Mouse (Mus musculus) heart, embryonic 15.5 days (tissue): Measurements from ENCODE around the gene Harbi1. TPM values are rescaled to one million over a fixed set of nuclear protein-coding genes. Genes with fewer than 3 reads are reported as not detected.

Experiments used
- ATAC-seq: fragments of 200-750 bp; cut with Nextera tagmentation; replicated peaks from 2 replicates; pipeline ENCODE4 v1.8.0; 2017; ENCODE audit warnings: low read depth, moderate TSS enrichment; ENCODE audit not compliant: insufficient number of reproducible peaks, insufficient read depth, low FRiP score
- H3K27ac ChIP-seq: fragments of 300-500 bp; sonication (generic); 2 replicates; pipeline ENCODE4 v1.5.1; 2015; ENCODE audit warnings: mild to moderate bottlenecking, inconsistent platforms
- H3K27me3 ChIP-seq: fragments of 300-500 bp; sonication (generic); 2 replicates; pipeline ENCODE4 v1.6.1; 2015; ENCODE audit warnings: inconsistent platforms
- H3K36me3 ChIP-seq: fragments of 300-500 bp; sonication (generic); 2 replicates; pipeline ENCODE4 v1.6.1; 2015; ENCODE audit warnings: mild to moderate bottlenecking, inconsistent platforms
- H3K4me1 ChIP-seq: fragments of 300-500 bp; sonication (generic); replicated peaks from 2 replicates; pipeline ENCODE4 v1.6.1; 2015; ENCODE audit warnings: inconsistent platforms
- H3K4me2 ChIP-seq: fragments of 300-500 bp; sonication (generic); 2 replicates; pipeline ENCODE4 v1.6.1; 2015; ENCODE audit warnings: inconsistent platforms, mild to moderate bottlenecking, moderate library complexity
- H3K4me3 ChIP-seq: fragments of 300-500 bp; sonication (generic); 2 replicates; pipeline ENCODE4 v1.5.1; 2015; ENCODE audit warnings: mild to moderate bottlenecking, inconsistent platforms
- H3K9ac ChIP-seq: fragments of 300-500 bp; sonication (generic); 2 replicates; pipeline ENCODE4 v1.6.1; 2015; ENCODE audit warnings: mild to moderate bottlenecking, inconsistent platforms
- H3K9me3 ChIP-seq: fragments of 300-500 bp; sonication (generic); replicated peaks from 2 replicates; pipeline ENCODE4 v1.6.1; 2016; ENCODE audit warnings: inconsistent platforms
- WGBS: fragments of 180-500 bp; shearing (Covaris S2); methylation state at CpG from one replicate; pipeline ENCODE4 v1.1.7; 2015; ENCODE audit warnings: mixed read lengths; 5-methylcytosine and 5-hydroxymethylcytosine counted together
- polyA plus RNA-seq: library from polyadenylated mRNA; unstranded; fragments of >200 nt; fragmentation: Nextera tagmentation; extraction: Ambion mirVana; gene quantifications from 2 replicates; pipeline ENCODE4 v1.2.1, GENCODE M21; 2015

Harbi1 gene
- polyA plus RNA-seq, 1 experiment from 2014 or later = 12.1 TPM

DNA sequence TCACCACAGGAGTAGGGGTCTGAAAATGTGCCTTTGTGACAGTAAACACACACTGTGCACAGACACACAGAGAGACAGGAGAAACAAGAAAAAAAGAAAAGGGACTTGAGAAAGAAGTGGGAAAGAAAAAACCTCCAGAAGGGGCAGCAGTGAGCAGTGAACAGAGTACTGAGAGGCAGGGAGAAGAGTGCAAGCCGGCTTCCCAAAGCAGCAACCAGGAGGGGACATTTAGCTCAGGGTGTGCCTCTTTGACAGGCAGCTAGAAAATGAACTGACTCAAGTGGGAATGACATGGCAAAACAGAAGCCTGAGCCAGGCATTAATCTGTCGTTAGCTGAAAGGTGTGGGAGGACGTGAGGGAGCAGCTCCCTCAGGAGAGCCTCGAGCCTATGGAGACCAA is 27.8 kb upstream of the Harbi1 start:
- H3K27ac ChIP-seq = no peak overlapping the region
- ATAC-seq = no peak
- peaks cover 49% of the 10 kb centered on the region for H3K36me3 ChIP-seq

DNA sequence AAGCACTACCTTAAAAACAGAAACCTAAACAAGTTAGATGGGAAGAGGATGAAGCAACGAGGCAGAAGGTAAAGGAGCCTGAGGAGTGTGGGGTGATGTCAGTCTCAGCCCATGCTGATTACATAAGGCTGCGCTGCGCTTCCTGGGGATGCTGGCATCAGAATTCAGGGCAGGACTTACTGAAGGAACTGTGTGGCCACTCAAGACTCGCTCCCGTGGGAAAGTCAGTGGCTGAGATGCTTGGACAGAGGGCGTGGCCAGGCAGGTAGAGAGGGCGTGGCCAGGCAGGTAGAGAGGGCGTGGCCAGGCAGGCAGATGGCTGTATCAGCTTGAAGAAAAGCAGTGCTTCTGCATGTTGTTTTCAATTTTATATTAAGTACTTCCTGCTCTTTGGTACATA is 26.7 kb upstream of the Harbi1 start:
- 76% methylated on average over 8 of the region's 8 CpGs for WGBS
- Histone ChIP-seq H3K27me3 (no peaks in the 10 kb centered on the region), H3K4me1 (no peaks in the 10 kb centered on the region), H3K9me3 (no peaks in the 10 kb centered on the region), H3K4me3 (no peak overlapping the region), H3K9ac (no peak overlapping the region), H3K36me3 (peaks cover 46% of the 10 kb centered on the region), H3K27ac (no peak overlapping the region), H3K4me2 (no peak overlapping the region)
- ATAC-seq = no peak

More for the DNA sequence above, 27.8 kb upstream of the Harbi1 start:
- H3K9me3 ChIP-seq = no peaks in the 10 kb centered on the region
- no peak overlapping the region for H3K4me2 ChIP-seq
- H3K4me3 ChIP-seq = no peak overlapping the region
- no peaks in the 10 kb centered on the region for H3K27me3 ChIP-seq
- no peaks in the 10 kb centered on the region for H3K4me1 ChIP-seq
- H3K9ac ChIP-seq = no peak overlapping the region
- WGBS = 35% methylated on average over 4 of the region's 4 CpGs

DNA sequence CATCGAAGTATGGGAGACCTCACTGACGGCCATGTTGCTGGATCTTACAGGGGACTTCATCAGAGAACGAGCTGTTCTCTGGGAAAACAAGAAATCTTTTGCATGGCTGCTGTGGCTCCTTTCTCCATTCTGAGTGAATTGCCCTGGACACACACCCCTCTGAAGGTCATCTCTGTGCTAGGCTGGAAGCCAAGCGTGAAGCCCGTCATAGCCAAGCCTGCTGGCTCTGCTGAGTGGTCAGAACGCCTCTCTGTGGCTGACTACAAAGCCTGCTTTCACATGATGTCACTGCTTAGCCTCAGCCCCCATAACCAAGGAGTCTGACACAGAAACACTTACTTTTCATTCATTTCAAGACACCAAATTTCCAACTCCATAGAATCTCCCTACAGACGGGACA is 21.2 kb upstream of the Harbi1 start:
- Histone ChIP-seq H3K4me3 (no peak overlapping the region), H3K9ac (no peak overlapping the region), H3K4me1 (no peaks in the 10 kb centered on the region; the same call in 1 of the 2 replicates), H3K4me2 (no peak overlapping the region), H3K36me3 (peaks cover 28% of the 10 kb centered on the region), H3K27ac (no peak overlapping the region), H3K27me3 (no peaks in the 10 kb centered on the region), H3K9me3 (no peaks in the 10 kb centered on the region)
- ATAC-seq = no peak
- WGBS = 72% methylated on average over 7 of the region's 7 CpGs

DNA sequence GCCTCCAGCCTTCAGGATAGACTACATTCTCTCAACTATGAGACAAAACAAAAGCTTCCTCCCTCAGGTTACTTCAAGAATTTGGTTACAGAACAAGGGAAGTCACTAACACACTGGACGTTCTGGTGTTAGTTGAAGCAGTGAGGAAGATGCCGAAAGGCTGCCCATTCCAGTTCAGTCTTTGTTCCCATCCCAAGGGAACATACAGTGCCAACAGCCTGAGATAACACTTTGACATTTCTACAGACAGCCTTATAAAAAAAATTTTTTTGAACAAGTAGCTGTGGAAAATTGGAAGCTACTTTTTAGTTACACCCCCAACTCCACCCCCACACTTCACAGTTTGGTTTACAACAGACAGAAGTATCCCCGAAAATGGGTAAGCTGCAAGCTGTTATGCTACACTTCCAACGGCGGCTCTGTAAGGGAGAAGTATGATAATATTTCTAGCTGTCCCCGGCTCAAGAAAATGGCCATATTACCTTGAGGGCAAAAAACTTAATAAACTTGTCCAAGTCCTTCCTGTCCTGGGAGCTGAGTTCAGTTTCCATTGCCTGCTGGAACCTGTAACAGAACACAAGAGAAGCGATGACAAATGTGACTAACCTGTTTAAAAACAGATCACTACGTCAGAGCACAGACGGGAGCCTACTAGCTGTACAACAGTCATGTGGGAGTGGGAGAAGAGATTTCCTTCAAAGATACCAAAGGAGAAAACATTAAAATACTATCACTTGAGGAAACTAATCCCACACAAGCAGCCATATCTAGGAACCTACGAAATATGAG is 15.0 kb upstream of the Harbi1 start:
- Histone ChIP-seq H3K9ac (no peak overlapping the region), H3K4me2 (no peak overlapping the region), H3K4me1 (peaks cover 6% of the 10 kb centered on the region; the same call in 1 of the 2 replicates), H3K36me3 (peaks cover 8% of the 10 kb centered on the region; the same call in 1 of the 2 replicates), H3K27ac (peak overlapping the region; percentile 43), H3K4me3 (no peak overlapping the region), H3K27me3 (no peaks in the 10 kb centered on the region), H3K9me3 (no peaks in the 10 kb centered on the region)
- 60% methylated on average over 10 of the region's 10 CpGs for WGBS
- ATAC-seq = 0 out of 2 replicates have a peak, but pooled peaks have one; percentile 58

DNA sequence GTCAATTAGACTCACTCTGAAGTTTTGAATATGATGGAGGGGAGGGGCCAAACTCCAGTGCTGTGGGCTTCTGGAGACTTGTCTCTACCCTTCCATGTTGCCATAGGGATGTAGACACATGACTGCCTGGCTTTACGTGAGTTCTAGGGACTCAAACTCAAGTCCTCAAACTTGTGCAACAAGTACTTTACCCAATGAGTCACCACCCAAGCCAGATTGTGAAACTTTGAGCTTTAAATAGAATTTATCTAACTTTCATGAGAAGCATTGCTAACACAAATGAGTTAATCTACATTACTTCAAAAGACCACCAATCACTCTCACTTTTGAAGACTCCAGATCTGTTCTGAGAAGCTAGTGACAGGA is 14.4 kb upstream of the Harbi1 start:
- peaks cover 8% of the 10 kb centered on the region; the same call in 1 of the 2 replicates for H3K36me3 ChIP-seq
- H3K4me2 ChIP-seq = no peak overlapping the region
- no peak overlapping the region for H3K4me3 ChIP-seq
- WGBS = 51% methylated on average over 1 of the region's 1 CpGs
- H3K27me3 ChIP-seq = no peaks in the 10 kb centered on the region
- peak overlapping the region; percentile 43 for H3K27ac ChIP-seq
- H3K9me3 ChIP-seq = no peaks in the 10 kb centered on the region
- H3K9ac ChIP-seq = no peak overlapping the region
- ATAC-seq = peak; percentile 69; the same call in 1 of the 2 replicates
- peaks cover 6% of the 10 kb centered on the region; the same call in 1 of the 2 replicates for H3K4me1 ChIP-seq

DNA sequence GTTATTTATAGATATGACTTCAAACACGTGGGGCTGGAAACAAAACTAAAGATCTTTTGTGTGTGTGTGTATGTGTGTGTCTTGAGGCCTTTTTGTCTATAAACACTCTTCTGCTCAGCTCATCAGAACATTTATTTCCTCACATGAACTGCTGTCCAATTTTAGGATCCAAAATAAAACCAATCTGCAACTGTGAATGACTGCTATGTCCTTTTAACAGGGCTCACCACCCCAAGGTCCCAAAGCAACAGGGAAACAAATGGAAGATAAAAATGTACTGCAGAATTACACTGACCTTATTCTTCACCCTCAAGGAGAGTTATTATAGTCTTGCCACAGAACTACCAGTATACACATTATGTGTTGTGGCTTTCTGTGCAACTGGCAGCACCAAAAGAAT is 11.4 kb upstream of the Harbi1 start:
- no peak for ATAC-seq
- Histone ChIP-seq H3K36me3 (no peaks in the 10 kb centered on the region), H3K4me2 (no peak overlapping the region), H3K9ac (no peak overlapping the region), H3K4me3 (no peak overlapping the region), H3K27me3 (no peaks in the 10 kb centered on the region), H3K4me1 (peaks cover 6% of the 10 kb centered on the region; the same call in 1 of the 2 replicates), H3K27ac (no peak overlapping the region; the same call in 1 of the 2 replicates), H3K9me3 (no peaks in the 10 kb centered on the region)
- 38% methylated on average over 1 of the region's 1 CpGs for WGBS

DNA sequence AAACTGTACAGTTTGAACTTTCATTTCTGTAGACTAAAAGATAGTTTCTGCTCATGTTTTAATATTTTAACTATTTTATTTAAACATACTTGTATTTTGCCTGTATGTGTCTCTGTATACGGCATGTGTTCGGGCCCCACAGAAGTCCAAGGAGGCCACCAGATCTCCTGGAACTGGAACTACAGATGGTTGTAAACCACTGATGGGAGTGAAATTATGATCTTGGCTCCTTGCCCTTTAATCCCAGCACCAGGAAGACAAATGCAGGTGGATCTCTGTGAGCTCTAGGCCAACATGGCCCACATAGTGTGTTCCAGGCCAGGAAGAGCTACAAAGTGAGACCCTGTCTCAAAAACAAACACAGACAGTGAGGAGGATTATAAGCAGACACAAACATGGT is 9.3 kb upstream of the Harbi1 start:
- 100% methylated on average over 2 of the region's 2 CpGs for WGBS
- Histone ChIP-seq H3K27me3 (no peaks in the 10 kb centered on the region), H3K9ac (no peak overlapping the region), H3K4me3 (no peak overlapping the region), H3K4me1 (0 out of 2 replicates have a peak, but pooled peaks cover 3% of the 10 kb centered on the region), H3K4me2 (no peak overlapping the region), H3K36me3 (no peaks in the 10 kb centered on the region), H3K27ac (no peak overlapping the region), H3K9me3 (no peaks in the 10 kb centered on the region)
- ATAC-seq = no peak

DNA sequence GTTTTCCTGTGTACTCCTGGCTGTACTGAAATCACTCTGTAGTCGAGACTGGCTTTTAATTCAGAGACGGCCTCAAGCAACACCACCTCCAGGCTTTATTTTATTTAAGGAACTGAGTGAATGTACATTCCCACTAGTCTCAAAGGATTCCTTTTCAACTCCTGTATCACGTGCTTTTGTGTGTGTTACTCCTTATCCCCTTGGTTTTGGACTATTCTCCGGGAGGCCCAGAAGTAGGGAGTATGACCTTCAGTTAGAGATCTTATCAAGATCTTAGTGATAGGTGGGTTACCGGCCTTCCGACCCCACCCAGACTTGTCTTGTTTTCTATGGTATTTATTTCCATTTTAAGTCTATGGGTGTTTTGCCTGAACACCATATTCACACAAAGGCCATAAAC is 4.9 kb upstream of the Harbi1 start:
- Histone ChIP-seq H3K27me3 (no peaks in the 10 kb centered on the region), H3K36me3 (no peaks in the 10 kb centered on the region), H3K9ac (no peak overlapping the region), H3K4me3 (no peak overlapping the region), H3K4me2 (no peak overlapping the region), H3K9me3 (no peaks in the 10 kb centered on the region), H3K27ac (no peak overlapping the region), H3K4me1 (peaks cover 8% of the 10 kb centered on the region)
- no peak for ATAC-seq
- 74% methylated on average over 6 of the region's 6 CpGs for WGBS

DNA sequence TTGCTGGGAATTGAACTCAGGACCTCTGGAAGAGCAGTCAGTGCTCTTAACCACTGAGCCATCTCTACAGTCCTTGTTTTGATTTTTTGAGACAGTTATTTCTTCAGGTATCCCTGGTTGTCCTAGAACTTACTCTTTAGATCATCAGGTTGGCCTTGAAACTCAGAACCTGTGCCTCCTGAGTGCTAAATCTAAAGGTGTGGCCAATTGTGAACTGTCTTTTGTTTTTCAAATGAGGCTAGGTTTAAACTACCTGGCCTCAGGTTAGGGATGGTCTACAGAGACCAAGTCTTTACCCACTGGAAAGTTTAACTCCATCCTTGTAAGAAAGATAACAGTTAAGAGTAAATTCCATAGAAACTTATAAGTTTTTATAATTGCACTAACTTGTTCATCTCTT is 4.2 kb upstream of the Harbi1 start:
- no peak overlapping the region for H3K27ac ChIP-seq
- H3K9me3 ChIP-seq = no peaks in the 10 kb centered on the region
- H3K4me1 ChIP-seq = peaks cover 11% of the 10 kb centered on the region
- H3K27me3 ChIP-seq = no peaks in the 10 kb centered on the region
- H3K4me2 ChIP-seq = no peak overlapping the region
- no peaks in the 10 kb centered on the region for H3K36me3 ChIP-seq
- H3K9ac ChIP-seq = no peak overlapping the region
- no peak overlapping the region for H3K4me3 ChIP-seq
- no peak for ATAC-seq

DNA sequence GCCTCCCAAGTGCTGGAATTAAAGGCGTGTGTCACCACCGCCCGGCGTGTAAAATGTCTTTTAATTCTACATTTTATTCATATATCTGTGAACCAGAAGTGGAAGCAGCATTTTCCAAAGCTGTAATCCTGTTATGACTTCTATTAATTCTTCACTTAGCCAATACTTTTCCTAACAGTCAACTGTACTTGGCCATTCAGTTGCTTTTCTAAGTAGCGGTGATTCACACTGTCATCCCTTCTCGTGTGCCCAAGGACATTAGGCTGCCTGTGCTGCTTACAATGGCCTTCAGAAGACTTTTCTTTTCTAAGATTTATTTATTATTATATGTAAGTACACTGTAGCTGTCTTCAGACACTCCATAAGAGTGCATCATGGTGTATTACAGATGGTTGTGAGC is 2.3 kb upstream of the Harbi1 start:
- Histone ChIP-seq H3K4me1 (peaks cover 19% of the 10 kb centered on the region), H3K36me3 (no peaks in the 10 kb centered on the region), H3K9ac (no peak overlapping the region), H3K4me2 (no peak overlapping the region), H3K9me3 (no peaks in the 10 kb centered on the region), H3K4me3 (no peak overlapping the region), H3K27me3 (no peaks in the 10 kb centered on the region), H3K27ac (no peak overlapping the region)
- ATAC-seq = no peak
- WGBS = 92% methylated on average over 6 of the region's 6 CpGs

DNA sequence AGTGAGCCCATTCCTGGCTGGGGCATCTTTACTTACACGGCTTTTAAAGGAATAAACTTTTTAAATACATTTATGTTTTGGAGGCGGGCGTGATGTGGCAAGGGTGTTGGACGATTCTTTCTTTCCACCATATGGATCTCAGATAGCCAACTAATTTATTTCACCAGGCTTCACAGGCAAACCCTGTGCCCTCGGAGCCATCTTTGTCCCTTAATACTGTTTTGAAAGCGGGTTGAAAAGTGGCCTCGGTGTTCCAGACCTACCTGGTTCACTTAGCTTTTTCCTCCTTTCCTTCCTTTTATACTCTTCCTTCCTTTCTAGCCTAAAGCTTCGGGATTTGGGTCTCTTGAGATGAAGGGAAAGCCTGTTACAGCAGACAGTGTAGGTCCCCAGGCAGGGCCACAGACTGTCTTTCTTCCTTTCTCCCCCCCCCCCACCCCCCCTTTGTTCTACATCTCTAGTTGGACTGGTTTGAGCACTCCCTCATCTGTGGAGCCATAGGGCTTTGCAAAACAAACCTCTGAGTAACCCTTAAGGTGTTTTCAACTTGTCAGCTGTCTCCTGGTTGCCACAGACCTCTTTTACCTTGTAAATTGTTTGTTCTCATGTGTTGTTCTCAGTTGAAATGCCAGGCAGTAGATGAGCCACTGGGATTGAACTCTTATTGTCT is 739 bp downstream of the Harbi1 start:
- no peak for ATAC-seq
- Histone ChIP-seq H3K4me1 (peaks cover 19% of the 10 kb centered on the region), H3K4me3 (peak overlapping the region; percentile 96), H3K27me3 (no peaks in the 10 kb centered on the region), H3K27ac (peak overlapping the region; percentile 70), H3K36me3 (no peaks in the 10 kb centered on the region), H3K4me2 (peak overlapping the region; percentile 77), H3K9ac (peak overlapping the region; percentile 85), H3K9me3 (no peaks in the 10 kb centered on the region)
- 4% methylated on average over 8 of the region's 8 CpGs for WGBS
